Mouse (Mus musculus) gastrocnemius, postnatal 14 days (tissue): ENCODE measurements around the gene Pced1b. TPM values are rescaled to one million over a fixed set of nuclear protein-coding genes. Genes with fewer than 3 reads are reported as not detected.
"Not testable (repeated sequence)": the region's sequence is repeated elsewhere in the genome, so short reads cannot be mapped to it uniquely, and the experiment has no call there.

Source experiments
- DNase-seq: peaks from one replicate; pipeline ENCODE4 v3.0.0; 2021; ENCODE audit warnings: mixed read lengths
- intact Hi-C: fragments of 180-260 bp; cut with DNase I; formaldehyde crosslinking; loops from one replicate; pipeline ENCODE4 v1.15.1; 2025; ENCODE audit warnings: low total_unique reads
- long read RNA-seq, 2 experiments: library from polyadenylated mRNA; stranded (forward); transcript quantifications; one replicate each; pipeline ENCODE4 v2.0.0; 2021
- total RNA-seq, 2 experiments: library from RNA; stranded (reverse); gene quantifications; 2 replicates each; pipeline ENCODE4 v1.2.3; 2021

Pced1b gene
- 1 to 10 TPM; 3.7 to 4.1 TPM for total RNA-seq
- long read RNA-seq, experiment 1, partial matches to known transcripts = 0 of 1 reads
- long read RNA-seq, experiment 1, other reads (novel, unspliced or antisense) = 1 of 1 reads
- long read RNA-seq, experiment 2 = 0 reads

- intact Hi-C loops = no loop called here
- peak; percentile 73 for DNase-seq
Measured at GRCm38 (mm10) chr15:97246911-97247790, at the start of gene Pced1b, which contains the start of gene Amigo2. TSS of gene Pced1b (plus strand) at chr15:97247107. TSS of gene Amigo2 (minus strand) at chr15:97247287.

DNA sequence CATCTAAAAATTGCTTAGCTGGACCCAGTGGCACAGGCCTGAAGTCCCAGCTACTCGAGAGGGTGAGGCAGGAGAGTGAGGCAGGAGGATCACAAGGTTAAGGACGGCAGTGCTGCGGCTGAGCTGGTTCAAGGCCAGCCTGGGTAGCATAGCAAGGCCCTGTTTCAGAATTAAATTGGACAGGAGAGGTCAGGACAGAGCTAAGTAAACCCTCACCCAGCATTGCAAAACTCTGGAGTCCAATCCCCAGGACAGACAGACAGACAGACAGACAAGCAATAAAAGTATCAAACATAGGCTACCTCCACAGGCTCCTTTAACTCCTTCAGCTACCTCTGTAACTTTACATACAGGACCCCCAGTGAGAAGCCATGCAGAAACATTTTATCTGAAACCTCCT is 42.0 kb upstream of the Pced1b start:
- intact Hi-C loops = no loop called here

DNA sequence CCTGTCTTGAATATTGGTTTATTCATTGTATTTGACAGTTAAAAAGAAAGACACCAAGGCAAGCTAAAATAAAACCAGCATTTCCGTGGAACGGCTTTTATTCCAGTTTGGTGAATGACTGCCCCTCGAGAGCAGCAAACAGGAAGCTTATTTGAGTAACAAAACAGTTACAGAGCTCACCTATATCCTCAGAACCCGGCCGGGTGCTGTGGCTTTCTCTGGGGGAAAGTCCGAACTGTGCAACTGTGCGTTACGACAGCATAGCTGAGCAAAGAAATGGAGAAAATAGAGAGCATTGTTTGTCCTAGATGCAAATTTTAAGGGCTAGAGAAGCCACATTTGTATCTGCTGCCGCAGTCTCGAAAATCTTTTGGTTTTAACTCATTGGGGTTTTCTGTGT is 41.1 kb upstream of the Pced1b start:
- intact Hi-C loops = no loop called here

More for the DNA sequence above, 42.0 kb upstream of the Pced1b start:
- no peak for DNase-seq

GRCm38 (mm10) chr15:97206506-97206905 is 40.4 kb upstream of the Pced1b start:
- DNase-seq = no peak
- intact Hi-C loops = no loop called here

More for the DNA sequence above, 41.1 kb upstream of the Pced1b start:
- DNase-seq = no peak

- DNase-seq, intact Hi-C loops: not testable (repeated sequence)
Measured at GRCm38 (mm10) chr15:97209754-97210153, 37.2 kb upstream of the Pced1b start.

GRCm38 (mm10) chr15:97212501-97213477 is 34.1 kb upstream of the Pced1b start:
- intact Hi-C loops = no loop called here
- DNase-seq = no peak

DNA sequence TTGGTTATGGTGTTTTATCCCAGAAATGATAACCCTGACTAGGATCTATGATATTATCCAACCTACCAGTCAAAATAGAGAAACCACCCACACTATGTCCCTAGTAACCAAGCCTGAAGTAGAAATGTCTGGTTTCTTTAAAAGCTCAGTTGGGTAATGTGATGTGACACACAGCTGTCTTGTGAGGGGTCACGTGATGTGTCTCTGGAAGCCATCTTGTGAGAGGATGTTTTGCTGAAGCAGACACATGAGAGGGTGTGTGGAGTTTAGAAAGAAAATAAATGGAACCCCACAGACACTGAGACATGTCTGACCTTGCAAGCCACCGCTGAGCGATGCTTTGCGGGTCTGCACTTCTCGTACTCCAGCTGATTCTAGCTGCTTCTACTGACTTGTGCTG is 30.1 kb upstream of the Pced1b start:
- intact Hi-C loops = no loop called here
- DNase-seq = no peak

DNA sequence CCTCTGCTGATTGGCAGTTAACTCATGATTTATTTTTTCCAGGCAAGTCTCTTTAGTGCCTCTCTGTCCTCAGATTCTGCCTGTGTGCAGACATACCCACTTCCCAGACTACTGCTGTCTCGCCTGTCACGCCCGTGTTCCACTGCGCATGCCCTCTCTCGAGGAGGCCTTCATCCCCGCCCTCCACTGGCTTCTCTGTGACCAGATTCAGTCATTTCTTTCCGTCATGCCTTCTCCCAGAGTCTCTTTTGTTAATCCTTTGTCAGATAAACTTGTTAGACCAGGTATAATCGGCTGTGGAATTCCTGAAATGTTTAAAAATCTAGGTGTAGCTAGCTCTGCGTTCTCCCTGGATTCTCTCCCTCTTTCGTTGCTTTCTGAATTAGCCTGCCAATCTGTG is 23.5 kb upstream of the Pced1b start:
- intact Hi-C loops = no loop called here
- no peak for DNase-seq

- DNase-seq = no peak
- intact Hi-C loops = no loop called here
Measured at GRCm38 (mm10) chr15:97224003-97224402, 22.9 kb upstream of the Pced1b start.

- no peak for DNase-seq
- intact Hi-C loops = loop anchor here (5.0 to 10.0 kb wide), 2 partner anchors 32 to 345 kb away; no protein-coding TSS in a partner anchor
Measured at GRCm38 (mm10) chr15:97229494-97230077, 17.3 kb upstream of the Pced1b start.

DNA sequence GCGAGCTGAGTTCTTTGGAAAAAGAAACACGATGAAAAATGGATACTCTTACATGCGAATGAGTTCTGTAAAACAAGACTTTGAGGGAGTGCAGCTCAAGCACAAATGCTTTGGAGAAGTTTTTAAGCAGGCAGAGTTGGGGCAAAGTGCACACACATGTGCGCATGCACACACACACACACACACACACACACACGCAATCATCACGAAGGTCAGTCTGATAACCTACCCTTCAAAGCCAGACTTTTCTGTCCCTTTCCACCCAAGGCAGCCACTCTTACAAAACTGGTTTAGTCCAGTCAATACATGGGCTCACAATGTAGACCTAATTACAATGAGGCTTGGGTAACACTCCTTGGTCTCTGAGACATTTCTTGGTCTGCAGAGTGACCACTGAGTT is 12.8 kb upstream of the Pced1b start:
- intact Hi-C loops = loop anchor here (5.0 to 10.0 kb wide), 2 partner anchors 37 to 341 kb away; no protein-coding TSS in a partner anchor
- DNase-seq = no peak

DNA sequence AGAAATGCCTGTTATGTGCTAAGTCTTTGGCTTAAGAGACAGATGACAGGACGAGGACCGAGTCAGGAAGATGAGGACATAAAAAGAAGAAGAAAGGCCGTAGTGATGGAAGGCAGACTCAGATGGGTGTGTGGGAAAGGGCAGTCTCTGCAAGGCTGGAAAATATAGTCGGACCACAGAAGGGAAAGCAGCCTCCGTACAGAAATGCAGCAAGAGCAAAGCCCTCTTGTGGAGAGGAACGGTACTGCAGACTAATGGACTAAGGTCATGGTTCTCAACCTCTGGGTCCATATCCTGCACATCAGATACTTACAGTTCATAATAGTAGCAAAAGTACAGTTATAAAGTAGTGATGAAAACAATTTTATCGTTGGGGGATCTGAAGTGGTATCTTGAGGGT is 11.7 kb upstream of the Pced1b start:
- peak; percentile 39 for DNase-seq
- intact Hi-C loops = loop anchor here (10.0 kb wide), 1 partner anchor 340 kb away; no protein-coding TSS in a partner anchor

GRCm38 (mm10) chr15:97236943-97237342 is 10.0 kb upstream of the Pced1b start:
- intact Hi-C loops = loop anchor here (10.0 kb wide), 1 partner anchor 338 kb away; no protein-coding TSS in a partner anchor

DNA sequence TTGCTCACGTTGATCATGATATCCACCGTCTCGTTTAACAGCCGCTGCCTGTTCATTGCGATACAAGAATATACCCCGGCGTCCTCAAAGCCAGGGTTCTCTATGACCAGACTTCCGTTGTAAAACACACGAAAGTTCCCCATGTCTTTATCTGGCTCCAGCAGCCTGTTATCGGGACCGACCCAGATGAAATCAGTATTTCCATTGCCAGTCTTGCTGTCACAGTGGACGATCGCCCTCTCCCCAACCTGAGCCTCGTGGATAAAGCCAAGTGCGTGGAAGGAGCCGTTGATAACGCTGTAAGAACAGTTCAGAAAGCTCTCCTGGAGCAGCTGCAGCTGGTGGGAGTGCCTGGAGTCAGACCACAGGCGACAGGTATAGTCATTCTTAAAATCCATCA is 1.5 kb upstream of the Pced1b start:
- intact Hi-C loops = no loop called here
- DNase-seq = no peak

More at GRCm38 (mm10) chr15:97236943-97237342, 10.0 kb upstream of the Pced1b start:
- DNase-seq = peak; percentile 29

DNA sequence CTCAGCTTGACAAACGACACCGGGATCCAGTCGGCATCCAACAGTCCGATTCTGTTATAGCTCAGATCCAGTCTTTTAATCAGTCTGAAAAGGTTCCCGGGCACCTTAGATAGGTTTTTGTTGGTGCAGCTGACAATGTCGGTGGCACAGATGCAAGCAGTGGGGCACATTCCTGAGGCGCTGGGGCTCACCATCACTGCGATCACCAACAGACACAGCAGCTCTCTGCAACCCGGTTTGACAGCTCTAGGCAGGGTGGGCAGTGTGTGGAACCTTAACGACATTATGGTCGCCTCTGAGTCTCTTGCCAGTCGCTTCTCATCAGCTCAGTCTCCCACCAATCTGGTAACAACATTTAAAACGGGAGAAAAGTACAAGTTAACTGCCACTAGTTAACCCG is 651 bp upstream of the Pced1b start:
- DNase-seq = no peak
- intact Hi-C loops = no loop called here

GRCm38 (mm10) chr15:97247791-97248161 is 869 bp downstream of the Pced1b start:
- DNase-seq = no peak
- intact Hi-C loops = no loop called here

DNA sequence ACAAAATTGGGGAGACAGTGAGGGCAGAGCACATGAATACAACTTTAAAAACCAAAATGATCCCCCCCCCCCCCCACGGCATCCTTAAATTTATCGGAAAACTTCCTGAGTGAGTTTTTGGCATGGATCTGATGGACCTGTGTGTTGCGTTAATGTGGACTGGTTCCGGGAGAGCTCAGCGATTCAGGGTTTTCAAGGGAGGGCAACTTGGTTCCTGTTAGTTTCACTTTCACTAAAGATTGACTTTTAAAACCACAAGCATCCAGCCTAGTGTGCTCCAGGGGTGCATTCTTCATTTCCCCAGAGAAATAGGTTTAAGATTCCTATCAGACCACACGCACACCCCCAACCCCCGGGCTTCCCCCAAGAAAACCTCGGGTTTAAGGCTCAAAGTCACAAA is 1.4 kb downstream of the Pced1b start:
- intact Hi-C loops = no loop called here
- no peak for DNase-seq

DNA sequence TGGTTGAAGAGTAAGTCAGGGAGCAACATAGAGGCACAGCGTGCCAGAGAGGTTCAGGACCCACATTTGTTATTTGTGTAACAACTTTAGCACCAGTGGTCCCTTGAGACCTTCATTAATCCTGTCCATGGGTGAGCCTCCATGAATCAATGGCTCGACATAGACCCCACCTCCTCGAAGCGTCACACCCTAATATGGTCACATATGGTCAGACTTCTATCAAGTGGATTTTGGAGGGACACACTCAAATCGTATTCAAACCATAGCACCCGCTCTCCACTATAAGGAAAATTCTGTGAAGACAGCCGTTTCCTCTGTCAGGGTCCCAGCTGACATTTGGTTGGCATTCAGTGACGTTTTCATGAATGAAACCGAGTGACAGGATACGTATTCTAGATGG is 2.4 kb downstream of the Pced1b start:
- intact Hi-C loops = no loop called here
- DNase-seq = no peak

- DNase-seq = no peak
- intact Hi-C loops = loop anchor here (1.0 kb wide), 1 partner anchor 24 kb away; no protein-coding TSS in a partner anchor
Measured at GRCm38 (mm10) chr15:97252493-97253034, 5.7 kb downstream of the Pced1b start.
